Mouse (Mus musculus): Measurements from ENCODE around the gene Vmn1r222.
"Not testable (repeated sequence)": the region's sequence is repeated elsewhere in the genome, so short reads cannot be mapped to it uniquely, and the experiment has no call there.

The Vmn1r222 gene

GRCm38 (mm10) chr13:23235847-23236246 lies at the start of gene Vmn1r222:
Gene Vmn1r222 (minus strand): TSS chr13:23235947.
- not testable (repeated sequence) for DNase-seq (ENCODE audit: low spot score in 2 of 2)

GRCm38 (mm10) chr13:23285191-23285920 lies 49.6 kb upstream of the Vmn1r222 start:
- DNase-seq (ENCODE audit: low spot score in 2 of 2), result peak in 1 of 2 experiments; percentile 44

- no peak for DNase-seq (ENCODE audit: low spot score in 2 of 2)
Observed at GRCm38 (mm10) chr13:23279992-23280391, 44.2 kb upstream of the Vmn1r222 start.

- no peak for DNase-seq (ENCODE audit: low spot score in 2 of 2)
Observed at GRCm38 (mm10) chr13:23279576-23279975, 43.8 kb upstream of the Vmn1r222 start.

GRCm38 (mm10) chr13:23270321-23271101 lies 34.8 kb upstream of the Vmn1r222 start:
- peak; percentile 66 to 72 for DNase-seq (ENCODE audit: low spot score in 2 of 2)

GRCm38 (mm10) chr13:23269681-23270080 lies 33.9 kb upstream of the Vmn1r222 start:
- DNase-seq (ENCODE audit: low spot score in 2 of 2), result peak; percentile 9 to 10

- peak in 1 of 2 experiments; percentile 9 for DNase-seq (ENCODE audit: low spot score in 2 of 2)
Observed at GRCm38 (mm10) chr13:23269127-23269526, 33.4 kb upstream of the Vmn1r222 start.

- DNase-seq (ENCODE audit: low spot score in 2 of 2), result not testable (repeated sequence)
Observed at GRCm38 (mm10) chr13:23268606-23269005, 32.9 kb upstream of the Vmn1r222 start.

- no peak for DNase-seq (ENCODE audit: low spot score in 2 of 2)
Observed at GRCm38 (mm10) chr13:23258546-23259048, 22.9 kb upstream of the Vmn1r222 start.

GRCm38 (mm10) chr13:23246834-23247233 lies 11.1 kb upstream of the Vmn1r222 start, which contains the start of gene Vmn1r223:
Gene Vmn1r223 (plus strand): TSS chr13:23247134.
- not testable (repeated sequence) for DNase-seq (ENCODE audit: low spot score in 2 of 2)

- DNase-seq (ENCODE audit: low spot score in 2 of 2), result not testable (repeated sequence)
Observed at GRCm38 (mm10) chr13:23213827-23214226, 21.9 kb downstream of the Vmn1r222 start, which contains the start of gene Vmn1r221. Gene Vmn1r221 (plus strand): TSS chr13:23214127.

- DNase-seq (ENCODE audit: low spot score in 2 of 2), result not testable (repeated sequence)
Observed at GRCm38 (mm10) chr13:23203885-23204284, 31.9 kb downstream of the Vmn1r222 start.

GRCm38 (mm10) chr13:23187875-23188274 lies 47.9 kb downstream of the Vmn1r222 start, which contains the start of gene Vmn1r220:
Gene Vmn1r220 (minus strand): TSS chr13:23187975.
- no peak for DNase-seq (ENCODE audit: low spot score in 2 of 2)
